Mouse (Mus musculus) thymus, postnatal 36 days (tissue): ENCODE measurements around the gene Pard3.

Experiments used
- DNase-seq, 2 experiments: peaks; one replicate each; pipeline ENCODE4 v3.0.0; 2022; ENCODE audit warnings: mixed read lengths in 2 of 2

Pard3 gene

DNA sequence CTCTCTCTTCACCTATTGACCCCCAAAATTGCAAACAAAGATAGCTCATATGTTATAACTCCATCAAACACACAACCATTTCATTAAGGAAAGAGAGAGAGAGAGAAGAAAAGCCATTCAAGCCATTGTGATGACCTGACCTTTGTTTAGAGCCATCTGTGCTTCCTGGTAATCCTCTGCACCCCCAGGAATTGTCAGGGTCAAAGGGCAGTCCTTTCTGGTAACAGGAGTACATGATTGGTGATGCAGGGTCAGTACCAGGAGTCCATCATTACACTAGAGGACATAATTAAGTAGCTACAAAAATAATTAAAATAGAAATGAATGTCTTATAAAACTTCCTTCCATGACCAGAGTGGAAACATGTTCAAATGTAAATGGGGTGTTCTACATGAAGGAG, 493.9 kb downstream of the Pard3 start:
- DNase-seq: no peak

DNA sequence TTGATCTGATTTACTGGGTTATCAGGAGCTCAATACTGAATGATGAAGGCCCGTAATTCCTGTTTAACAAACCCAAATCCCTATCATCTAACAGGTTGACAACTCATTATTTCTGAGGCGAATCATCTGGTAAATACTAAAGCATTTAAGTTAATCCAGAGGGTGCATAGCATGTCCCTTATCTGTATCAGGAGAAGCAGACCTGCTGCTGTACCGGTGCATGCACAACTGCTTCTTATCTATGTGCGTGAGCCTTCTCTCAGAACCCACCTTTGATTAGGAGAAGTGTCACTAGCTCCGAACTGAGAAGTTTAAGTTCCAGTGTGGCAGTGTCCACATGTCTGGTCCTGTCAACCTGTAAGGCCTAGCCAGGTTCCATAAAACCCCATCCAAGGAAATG, 499.9 kb downstream of the Pard3 start:
- DNase-seq: no peak

DNA sequence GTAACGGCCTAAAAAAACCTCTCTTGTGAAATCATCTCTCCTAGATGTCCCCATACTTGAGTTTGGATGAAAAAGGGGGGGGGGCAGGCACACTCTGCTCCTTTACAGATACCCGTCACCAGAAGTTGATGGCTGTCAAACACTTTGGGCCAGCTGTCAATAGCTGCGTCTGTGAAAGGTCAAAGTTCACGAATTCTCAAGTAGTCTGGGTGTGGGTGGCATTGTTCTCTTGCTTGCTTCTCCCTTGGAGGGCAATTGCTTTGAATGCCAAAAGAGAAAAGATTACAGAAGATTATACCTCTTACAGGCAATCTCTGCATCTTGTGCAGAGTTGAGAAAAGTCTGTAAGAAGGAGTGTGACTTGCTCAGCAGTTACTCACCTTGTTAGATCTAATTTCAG, 500.7 kb downstream of the Pard3 start:
- DNase-seq: no peak

DNA sequence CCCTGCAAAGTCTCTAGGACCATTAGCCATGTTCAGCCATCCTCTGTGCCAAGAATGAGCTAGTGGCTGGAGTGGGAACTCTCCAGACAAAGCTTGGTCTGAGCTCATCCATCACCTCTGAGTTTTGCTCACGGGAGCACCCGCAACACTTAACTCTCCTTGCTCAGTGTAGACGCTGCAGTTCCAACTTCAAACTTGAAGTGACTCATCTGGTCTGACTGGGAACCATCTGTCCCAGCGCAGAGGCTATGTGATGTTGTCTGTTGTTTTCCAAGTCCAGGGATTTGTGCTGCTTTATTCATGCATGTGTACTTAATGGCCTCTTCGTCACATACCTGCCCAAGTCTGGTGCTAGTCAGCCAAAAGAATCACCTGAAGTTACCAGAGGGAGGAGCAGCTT, 505.5 kb downstream of the Pard3 start:
- DNase-seq: no peak

DNA sequence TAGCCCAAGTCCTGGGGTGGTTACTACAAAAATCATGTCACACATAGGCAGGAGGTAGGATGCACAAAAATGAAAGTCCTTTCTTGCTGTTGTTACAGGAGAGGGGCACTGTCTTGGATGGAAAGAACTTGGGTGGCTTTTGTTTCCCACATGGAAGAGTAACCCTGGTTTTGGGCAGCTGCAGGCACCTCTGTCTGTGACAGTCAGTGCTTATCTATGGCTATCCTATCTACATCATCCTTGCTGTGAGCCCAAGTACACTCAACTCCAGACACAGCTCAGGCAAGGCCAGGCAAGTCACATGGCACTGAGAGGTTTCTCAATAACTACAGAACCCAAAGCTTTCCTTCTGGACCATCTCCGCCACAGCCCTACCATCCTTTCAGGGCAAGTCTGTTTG, 506.8 kb downstream of the Pard3 start:
- no peak for DNase-seq

DNA sequence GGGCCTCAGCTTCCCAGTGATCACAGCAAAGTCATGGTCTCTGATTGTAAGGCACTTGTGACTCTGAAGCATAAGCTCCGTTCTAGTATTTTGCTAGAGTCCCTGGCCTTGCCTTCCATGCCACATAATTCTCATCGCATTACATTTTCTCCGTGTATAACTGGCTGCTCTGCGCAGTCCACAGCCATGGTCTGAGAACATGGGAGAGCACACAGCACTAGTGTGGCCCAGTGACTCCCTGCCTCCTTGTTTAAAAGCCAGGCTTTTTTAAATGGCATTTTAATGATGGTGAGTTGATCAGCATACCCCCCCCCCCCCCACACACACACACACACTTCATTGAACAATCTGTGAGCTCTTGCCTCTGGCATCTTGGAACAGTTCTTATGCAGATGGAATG, 508.8 kb downstream of the Pard3 start:
- DNase-seq: no peak

DNA sequence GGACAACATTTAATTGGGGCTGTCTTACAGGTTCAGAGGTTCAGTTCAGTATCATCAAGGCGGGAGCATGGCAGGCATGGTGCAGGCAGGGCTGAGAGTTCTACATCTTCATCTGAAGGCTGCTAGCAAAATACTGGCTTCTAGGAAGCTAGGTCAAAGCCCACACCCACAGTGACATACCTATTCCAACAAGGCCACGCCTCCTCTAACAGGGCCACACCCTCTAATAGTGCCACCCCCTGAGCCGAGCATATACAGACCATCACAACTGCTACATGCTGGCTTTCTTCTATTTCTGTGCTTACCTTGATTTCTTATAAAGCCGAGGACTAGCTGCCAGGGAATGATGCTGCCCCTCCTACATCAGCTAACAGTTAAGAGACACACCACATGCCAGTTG, 513.0 kb downstream of the Pard3 start:
- DNase-seq: no peak

DNA sequence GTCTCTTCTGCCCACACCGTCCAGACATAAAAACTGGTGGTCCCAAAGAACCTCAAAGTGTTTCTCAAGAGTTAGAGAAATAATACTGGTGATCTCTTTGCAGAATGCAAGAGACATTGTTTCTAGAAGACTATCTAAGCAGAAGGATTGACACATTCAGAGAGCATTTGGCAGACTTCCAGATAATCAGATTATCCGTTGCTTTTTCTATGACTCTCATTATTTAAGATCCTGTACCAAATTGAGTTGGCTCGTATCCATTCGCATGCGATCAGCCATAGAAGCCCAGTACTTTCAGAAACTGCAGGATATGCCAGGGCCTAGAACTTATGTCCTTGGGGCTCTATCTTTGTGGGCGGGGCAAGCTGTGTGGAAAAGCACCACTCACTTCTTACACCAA, 514.0 kb downstream of the Pard3 start:
- no peak for DNase-seq

DNA sequence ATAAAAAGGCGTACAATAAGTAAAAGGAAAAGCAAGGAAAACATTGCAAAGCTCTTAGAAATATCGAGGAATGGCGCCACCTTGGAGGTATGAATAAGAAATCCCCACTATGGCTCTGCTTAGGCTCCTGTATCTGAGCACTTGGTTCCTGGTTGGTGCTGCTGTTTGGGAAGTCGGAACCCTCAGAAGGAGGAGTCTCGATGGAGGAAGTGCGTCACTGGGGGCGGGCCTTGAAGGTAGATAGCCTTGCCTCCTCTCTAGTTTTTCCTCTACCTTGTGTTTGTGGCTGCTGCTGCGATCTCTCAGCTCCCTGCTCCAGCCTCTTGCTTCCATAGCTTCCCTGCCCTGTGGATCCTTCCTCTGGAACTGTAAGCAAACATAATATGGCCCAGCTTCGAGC, 515.7 kb downstream of the Pard3 start:
- no peak for DNase-seq

DNA sequence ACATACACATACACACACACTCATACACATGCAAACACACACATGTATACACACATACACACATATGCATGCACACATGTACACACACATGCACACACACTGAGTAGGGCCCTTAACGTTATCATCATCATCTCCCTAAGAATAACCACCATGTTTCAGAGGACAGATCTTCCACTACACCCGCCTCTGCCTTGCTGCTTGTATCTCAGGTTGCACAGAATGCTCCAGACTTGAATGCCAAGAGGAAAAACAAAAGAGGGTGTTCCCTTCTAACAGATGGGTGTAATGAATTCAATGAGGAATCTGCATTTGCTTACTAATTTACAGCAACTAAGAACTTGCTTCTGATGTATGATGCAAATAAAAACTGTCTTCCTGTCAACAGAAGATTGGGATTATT, 519.7 kb downstream of the Pard3 start:
- no peak for DNase-seq

DNA sequence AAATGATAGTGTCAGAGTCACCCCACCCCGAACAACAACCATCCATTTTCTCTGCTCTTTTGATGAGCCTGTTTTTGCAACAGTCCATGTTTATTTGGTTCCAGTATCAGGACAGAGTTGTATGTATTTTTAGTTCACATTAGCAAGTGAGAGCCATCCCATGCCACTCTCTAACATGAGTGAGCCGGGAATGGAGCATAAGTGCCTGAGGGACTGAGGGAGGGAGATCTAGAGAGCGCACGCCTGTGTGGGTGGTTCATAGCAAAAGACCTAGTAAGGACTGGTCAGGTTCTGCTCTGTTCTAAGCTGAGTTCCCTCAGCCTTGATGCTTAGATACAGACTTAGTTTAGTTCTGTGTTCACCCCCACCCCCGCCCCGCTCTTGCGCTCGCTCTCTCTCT, 521.9 kb downstream of the Pard3 start:
- DNase-seq: no peak

DNA sequence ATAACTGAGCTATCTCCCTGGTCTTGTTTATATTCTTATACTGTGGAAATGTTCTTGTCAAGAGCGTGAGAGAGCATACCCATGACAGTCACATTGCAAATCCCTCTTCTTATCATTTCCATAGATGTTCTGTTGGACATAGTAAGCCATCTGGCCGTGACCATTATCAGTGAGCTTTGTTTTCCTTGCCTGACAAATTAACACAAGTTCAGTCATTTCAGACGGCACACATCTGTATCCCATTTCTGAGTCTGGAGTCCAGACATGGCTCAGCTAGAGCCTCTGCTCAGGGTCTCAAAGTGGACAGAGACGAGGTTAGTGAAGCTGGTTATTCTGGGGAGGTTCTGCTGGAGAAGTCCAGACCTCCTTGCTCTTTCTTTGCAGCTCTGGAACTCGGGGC, 523.0 kb downstream of the Pard3 start:
- no peak for DNase-seq

DNA sequence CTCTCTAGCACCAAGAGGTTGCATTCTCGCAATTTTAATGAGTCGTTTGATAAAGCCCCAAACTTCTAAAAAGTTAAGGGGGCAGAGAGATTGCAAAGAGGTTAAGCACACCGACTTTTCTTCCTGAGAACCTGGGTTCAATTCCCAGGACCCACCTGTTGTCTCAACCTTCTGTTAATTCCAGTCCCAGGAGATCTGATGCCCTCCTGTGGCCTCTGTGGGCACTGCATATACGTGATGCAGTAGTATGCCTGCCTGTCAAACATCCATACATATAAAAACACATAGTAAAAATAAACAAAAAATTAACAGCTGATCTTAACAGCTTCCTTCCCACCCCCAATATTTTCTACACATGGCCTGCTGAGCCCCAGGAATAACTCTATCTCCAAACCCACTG, 524.6 kb downstream of the Pard3 start:
- peak; percentile 65 to 74 for DNase-seq

DNA sequence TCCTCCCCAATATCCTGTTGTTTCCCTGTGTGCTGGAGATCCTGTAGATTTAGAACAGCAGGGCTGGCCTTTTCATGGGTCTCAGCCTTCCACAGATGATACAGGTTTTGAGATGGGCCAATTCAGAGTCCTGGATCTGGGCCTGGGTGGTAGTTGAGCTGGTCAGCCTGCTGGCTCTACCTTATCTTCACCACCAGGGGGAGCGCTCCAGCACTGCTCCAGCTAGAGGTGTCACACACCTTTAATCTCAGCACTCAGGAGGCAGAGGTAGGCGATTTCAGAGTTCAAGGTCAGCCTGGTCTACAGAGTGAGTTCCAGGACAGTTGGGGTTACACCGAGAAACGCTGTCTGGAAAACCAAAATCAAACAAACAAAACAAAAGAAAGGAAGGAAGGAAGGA, 525.6 kb downstream of the Pard3 start:
- DNase-seq: peak; percentile 61 to 62

DNA sequence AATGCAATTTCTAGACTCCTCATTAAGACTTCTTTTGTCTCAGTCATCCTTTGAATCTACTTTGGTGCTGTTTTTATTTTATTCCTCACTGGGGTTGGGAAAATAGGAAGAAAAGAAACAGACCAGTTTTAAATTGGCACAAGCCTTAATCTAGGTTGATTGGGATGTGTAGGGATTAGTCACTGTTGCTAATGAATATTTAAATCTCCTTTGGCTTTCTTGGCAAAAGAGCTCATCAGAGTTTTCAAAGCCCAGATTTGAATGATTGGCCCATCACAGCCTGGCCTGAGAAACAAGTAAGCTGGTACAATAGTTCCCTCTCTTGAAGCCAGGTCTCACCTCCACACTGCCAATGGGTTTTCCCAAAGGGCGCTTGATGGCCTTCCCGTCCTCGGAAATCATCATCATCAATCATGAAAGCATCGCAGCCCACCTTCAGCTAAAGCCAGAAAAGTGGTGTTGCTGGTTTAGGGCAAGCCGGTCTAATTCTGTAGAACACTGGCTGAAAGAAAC, 527.0 kb downstream of the Pard3 start:
- DNase-seq: no peak

DNA sequence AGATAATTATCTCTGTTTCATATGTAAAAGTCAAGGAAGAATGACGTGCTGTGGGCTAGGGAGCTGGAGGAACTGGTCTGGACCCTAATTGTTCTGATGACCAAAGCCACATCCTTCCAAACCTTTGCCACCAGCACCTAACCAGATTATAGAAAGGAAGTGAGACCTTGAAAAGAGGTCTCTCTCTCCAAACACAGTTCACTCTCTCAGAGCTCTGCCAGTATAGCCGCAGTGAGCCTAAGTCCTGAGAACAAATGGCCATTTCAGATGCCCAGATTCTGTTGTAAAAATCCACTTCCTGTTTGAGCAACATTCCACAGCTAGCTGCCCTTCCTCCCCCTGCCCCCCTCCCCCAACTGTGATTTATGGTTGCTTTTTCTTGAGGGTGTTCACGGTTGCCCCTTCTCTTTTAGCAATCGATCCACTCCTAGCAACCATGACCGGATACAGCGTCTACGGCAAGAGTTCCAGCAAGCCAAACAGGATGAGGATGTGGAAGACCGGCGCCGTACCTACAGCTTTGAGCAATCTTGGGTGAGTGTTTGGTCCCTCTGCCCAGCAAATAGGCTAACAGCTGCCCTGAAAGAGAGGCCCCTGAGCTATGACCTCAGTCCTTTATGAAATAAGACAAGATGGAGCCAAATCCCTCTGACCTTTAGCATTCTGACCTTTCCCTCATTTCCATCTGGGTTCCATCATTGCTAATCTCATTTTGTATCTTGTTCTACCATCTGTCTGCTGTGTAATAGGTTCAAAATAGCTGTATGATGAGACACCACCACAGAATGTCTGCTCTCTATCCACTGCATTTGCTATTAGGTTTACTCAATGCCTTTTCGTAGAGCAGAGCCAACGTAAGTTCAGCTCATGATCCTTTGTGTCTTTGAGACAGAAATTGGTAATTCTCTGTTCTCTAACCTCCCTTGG, 529.2 kb downstream of the Pard3 start:
- DNase-seq: no peak

DNA sequence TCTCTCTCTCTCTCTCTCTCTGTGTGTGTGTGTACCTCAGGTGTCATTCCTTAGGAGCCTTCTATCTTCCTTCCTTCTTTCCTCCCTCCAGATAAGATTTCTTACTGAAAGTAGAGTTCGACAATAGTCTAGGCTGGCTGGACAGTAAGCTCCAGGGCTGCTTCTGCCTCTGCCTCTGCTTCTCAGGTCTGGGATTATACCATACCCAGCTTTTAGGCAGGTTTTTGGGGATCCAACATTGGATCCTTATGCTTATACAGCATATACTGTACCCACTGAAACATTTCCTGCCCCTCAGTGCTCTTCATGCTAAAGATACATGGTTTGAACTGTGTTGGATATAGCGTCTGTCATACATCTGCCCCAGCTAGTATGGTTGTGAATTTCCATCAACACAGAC, 536.9 kb downstream of the Pard3 start:
- no peak for DNase-seq

DNA sequence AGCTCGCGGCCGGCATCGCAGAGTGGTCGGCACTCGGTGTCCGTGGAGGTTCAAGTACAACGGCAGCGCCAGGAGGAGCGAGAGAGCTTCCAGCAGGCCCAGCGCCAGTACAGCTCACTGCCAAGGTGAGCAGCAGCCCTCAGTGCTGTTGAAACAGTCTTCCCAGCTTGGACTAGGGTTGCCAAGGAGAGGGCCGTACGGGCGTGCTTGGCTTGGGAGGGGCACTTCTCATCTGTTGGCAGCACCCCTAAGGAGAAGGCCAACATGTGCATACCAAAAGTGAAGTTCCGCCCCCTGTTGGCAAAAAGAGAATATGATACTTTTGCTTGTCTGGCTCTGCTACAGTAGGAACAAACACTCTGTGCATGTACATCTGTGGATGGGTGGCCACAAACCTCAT, 539.4 kb downstream of the Pard3 start:
- DNase-seq: no peak

DNA sequence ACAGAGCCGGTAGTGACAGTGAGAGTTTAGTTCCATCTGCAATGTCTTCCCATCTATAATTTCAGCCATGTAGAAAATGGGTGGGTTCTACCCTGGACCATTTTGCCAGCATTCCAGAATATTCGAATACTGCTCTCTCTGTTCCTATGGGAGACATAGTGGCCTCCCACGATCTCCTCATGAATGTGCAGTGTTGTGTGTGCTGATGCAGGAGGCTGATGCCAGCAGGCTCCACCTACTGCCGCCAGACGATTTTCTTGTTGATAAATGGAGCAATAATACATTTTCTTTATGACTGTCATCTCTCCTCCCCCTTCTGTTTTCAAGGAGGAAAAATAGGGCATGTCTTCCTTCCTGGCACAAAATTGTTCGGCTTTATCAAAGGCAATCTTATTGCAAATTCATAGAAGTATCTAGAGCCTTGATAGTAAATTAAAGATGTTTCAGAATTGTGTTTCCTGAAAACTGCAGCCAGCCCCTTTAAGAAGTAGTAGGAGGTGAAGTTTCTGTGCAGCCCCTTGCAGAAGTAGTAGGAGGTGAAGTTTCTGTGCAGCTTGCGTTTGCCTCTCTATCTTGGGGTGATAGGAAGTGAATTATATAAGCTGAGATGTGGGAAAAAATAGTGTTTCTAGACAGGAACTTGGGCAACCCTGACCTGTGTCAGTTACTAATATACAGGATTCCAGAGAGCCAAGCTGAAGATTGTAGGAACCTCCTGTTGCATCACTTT, 545.0 kb downstream of the Pard3 start:
- no peak for DNase-seq

DNA sequence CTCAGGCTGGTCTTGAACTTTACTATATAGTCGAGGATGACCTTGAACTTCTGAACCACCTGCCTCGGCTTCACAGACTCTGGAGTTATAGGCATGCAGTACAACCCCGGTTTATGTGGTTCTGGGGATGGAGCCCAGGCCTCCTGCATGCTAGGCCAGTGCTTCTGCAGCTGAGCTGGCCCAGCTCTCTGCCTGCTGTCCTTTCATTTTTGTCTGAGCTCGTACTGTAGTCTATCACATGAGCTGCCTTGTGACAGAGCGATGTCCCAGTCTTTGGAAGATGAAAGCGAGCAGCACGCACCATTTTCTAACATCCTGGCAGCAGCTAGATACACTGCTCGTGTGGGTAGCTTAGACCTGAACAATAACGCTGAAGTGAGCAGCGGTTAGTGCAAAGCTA, 545.6 kb downstream of the Pard3 start:
- no peak for DNase-seq

DNA sequence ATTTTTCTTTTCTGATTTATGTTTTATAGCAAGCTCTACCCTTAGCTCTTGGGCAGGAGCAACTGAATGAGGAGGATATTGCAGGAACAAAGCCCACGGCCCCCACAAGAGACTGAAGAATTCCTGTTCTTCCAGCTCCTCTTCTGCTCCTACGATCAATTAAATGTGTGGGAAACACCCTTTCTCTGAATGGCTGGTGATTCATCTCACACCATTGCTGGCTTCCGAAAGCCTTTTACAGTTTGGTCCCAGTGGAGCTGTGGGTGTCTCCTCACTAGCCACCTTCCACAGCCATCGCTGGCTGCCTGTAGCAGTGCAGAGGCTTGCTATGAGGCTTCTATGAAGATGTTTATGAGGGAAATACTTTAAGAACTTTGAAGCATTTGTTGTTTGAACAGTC, 550.5 kb downstream of the Pard3 start:
- DNase-seq: no peak

DNA sequence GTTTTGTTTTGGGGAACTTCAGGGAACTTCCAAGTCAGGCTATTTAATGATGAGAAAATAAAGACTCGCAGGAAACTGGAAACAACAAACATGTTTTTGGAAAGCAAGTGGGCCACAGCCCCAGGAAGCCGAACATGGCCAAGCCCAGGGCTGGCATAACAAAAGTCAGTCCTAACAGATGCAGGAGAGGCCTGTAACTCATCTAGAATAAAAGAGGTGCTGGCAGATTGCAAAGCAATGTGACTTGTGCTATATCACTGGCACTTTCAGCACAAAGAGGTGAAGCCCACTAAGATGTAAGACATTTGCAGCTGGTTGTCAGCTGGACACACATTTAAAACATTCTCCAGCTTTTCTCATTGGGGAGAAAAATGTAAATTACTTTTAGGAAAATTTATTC, 553.0 kb downstream of the Pard3 start:
- no peak for DNase-seq

DNA sequence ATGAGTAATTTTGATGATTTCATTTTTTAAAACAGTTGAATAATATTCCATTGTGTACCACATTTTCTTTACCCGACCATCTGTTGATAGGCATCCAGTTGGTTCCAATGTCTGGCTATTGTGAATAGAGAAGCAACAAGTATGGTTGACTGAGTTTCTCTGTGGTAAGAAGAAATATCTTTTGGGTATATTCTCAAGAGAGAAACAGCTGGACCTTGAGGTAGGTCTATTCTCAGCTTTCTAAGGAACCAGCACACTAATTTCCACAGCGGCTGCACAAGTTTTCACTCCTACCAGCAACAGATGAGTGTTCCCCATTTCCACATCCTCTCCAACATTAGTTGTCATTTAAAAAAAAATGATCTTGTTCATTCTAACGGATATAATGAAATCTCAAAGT, 558.4 kb downstream of the Pard3 start:
- no peak for DNase-seq
